Mouse (Mus musculus) spleen, adult 2 months (tissue): ENCODE results near the gene Mrpl36. TPM values are rescaled to one million over a fixed set of nuclear protein-coding genes. Genes with fewer than 3 reads are reported as not detected.

Source experiments
- DNase-seq, 2 experiments: peaks; one replicate each; pipeline versions ENCODE4 v3.0.0 to v3.0.0-alpha.2; 2012 to 2021; ENCODE audit warnings: low spot score in 2 of 2, low read depth in 1 of 2
- H3K27ac ChIP-seq: fragments of 200-500 bp; 2 replicates; pipeline ENCODE4 v1.5.1; 2012; ENCODE audit warnings: low read length, inconsistent platforms; ENCODE audit not compliant: insufficient read depth
- H3K27me3 ChIP-seq: fragments of 200-500 bp; 2 replicates; pipeline ENCODE4 v1.6.1; 2012; ENCODE audit warnings: mild to moderate bottlenecking, moderate library complexity, low read length, inconsistent platforms; ENCODE audit not compliant: control insufficient read depth, insufficient read depth
- H3K36me3 ChIP-seq: fragments of 200-500 bp; 2 replicates; pipeline ENCODE4 v1.6.1; 2012; ENCODE audit warnings: mild to moderate bottlenecking, low read length, inconsistent platforms; ENCODE audit not compliant: control insufficient read depth, insufficient read depth
- H3K4me1 ChIP-seq: fragments of 200-500 bp; 2 replicates; pipeline ENCODE4 v1.6.1; 2011; ENCODE audit warnings: inconsistent platforms; ENCODE audit not compliant: control insufficient read depth, insufficient read depth, insufficient read length
- H3K4me3 ChIP-seq: fragments of 200-500 bp; 2 replicates; pipeline ENCODE4 v1.5.1; 2011; ENCODE audit warnings: mild to moderate bottlenecking, inconsistent platforms; ENCODE audit not compliant: insufficient read depth, insufficient read length; ENCODE audit errors: extremely low read depth
- CTCF ChIP-seq: fragments of 200-500 bp; IDR thresholded peaks from 2 replicates; pipeline ENCODE4 v1.5.1; 2011; ENCODE audit warnings: mild to moderate bottlenecking, inconsistent platforms; ENCODE audit not compliant: insufficient read depth, insufficient read length, insufficient replicate concordance; ENCODE audit errors: extremely low read depth
- POLR2A ChIP-seq: fragments of 200-500 bp; IDR thresholded peaks from 2 replicates; pipeline ENCODE4 v1.6.1; 2011; ENCODE audit warnings: low read depth, low read length, inconsistent platforms
- WGBS: fragments of 180-500 bp; shearing (Covaris S2); methylation state at CpG from one replicate; pipeline ENCODE4 v1.1.7; 2018; 5-methylcytosine and 5-hydroxymethylcytosine counted together
- polyA plus RNA-seq: library from polyadenylated mRNA; depleted of rRNA; stranded (reverse); fragments of >200 nt; gene quantifications from 2 replicates; pipeline ENCODE4 v1.2.3, GENCODE M21; 2012

Gene Mrpl36
- polyA plus RNA-seq, 1 experiment, result 67.3 TPM

DNA sequence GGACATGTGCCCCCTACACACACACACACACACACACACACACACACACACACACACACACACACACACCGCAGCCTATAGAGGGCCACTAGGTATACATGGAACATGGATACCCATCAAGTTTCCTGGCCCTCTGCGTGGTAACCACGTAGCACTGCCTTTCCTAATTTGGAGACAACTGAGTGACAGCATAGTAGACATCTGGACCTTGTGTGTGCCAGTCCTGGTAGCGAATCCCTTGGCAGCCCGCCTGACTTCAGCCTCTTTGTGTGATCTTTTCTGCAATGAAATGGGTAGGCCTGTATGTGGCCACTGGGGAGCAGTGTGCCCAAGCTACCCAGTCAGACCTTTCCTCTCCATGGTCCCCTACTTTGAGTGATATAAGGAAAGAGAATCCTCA lies 29.0 kb upstream of the Mrpl36 start:
- no peak for TF ChIP-seq POLR2A
- TF ChIP-seq CTCF, result no peak
- no peak overlapping the region for H3K4me3 ChIP-seq
- no peak overlapping the region for H3K27ac ChIP-seq
- 95% methylated on average over 5 of the region's 5 CpGs for WGBS
- H3K27me3 ChIP-seq, result no peaks in the 10 kb centered on the region
- no peaks in the 10 kb centered on the region for H3K36me3 ChIP-seq
- H3K4me1 ChIP-seq, result no peaks in the 10 kb centered on the region
- DNase-seq, result no peak

DNA sequence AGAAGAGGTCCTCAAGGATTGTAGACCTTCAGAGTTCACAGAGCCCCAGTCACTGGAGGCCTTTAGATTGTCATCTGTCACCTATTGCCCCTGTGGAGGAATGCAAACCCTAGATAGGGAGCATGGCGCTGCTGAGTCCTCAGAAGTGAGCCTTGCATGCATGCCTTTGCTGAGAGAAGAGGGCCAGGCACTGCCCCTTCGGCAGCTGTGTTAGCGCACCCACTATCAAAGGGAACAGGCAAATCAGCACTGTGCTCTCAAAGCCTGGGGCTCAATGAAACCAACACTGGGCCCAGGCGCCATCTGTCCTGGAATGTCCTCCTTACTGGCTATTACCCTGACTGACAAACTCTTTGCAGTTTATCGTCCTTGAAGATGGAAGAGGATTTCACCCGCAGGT lies 23.6 kb upstream of the Mrpl36 start:
- DNase-seq, result no peak
- no peaks in the 10 kb centered on the region for H3K36me3 ChIP-seq
- no peak for TF ChIP-seq POLR2A
- TF ChIP-seq CTCF, result no peak
- no peaks in the 10 kb centered on the region for H3K27me3 ChIP-seq
- WGBS, result 78% methylated on average over 6 of the region's 6 CpGs
- H3K4me3 ChIP-seq, result no peak overlapping the region
- no peaks in the 10 kb centered on the region for H3K4me1 ChIP-seq
- H3K27ac ChIP-seq, result no peak overlapping the region

DNA sequence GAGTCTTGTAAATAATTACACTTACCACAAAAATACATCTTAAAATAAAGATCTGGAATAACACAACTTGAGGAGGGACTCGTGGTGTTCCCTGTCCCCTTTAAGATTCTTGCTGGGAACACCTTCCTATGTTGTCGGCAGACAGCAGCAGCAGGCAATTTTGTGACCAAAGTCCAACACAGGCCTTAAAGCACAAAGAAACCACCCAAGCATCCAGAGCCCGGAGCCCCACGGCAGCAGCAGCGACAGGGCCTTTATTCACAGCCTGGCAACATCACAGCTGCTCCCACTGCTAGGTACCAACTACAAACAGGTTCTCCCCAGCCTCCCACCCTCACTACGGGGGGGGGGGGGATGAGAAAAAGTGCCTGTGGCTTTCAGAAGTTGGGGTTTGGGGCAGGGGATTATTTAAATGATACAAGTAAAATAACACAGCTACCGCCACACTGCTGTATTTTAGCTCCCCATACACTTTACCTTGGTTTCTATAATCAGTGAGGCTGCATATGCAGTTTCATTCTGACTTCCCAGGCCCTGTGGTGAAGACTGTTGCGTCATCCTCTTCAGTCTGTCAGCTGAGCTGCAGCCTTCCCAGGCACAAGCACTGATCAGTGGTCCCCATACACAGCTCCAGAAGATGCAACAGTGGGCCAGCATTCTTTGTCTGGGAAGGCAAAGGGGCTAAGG lies 22.8 kb upstream of the Mrpl36 start:
- TF ChIP-seq CTCF (no peak), POLR2A (no peak)
- Histone ChIP-seq H3K27ac (no peak overlapping the region), H3K4me3 (no peak overlapping the region), H3K36me3 (no peaks in the 10 kb centered on the region), H3K4me1 (no peaks in the 10 kb centered on the region), H3K27me3 (no peaks in the 10 kb centered on the region)
- 70% methylated on average over 8 of the region's 8 CpGs for WGBS
- DNase-seq, result no peak

DNA sequence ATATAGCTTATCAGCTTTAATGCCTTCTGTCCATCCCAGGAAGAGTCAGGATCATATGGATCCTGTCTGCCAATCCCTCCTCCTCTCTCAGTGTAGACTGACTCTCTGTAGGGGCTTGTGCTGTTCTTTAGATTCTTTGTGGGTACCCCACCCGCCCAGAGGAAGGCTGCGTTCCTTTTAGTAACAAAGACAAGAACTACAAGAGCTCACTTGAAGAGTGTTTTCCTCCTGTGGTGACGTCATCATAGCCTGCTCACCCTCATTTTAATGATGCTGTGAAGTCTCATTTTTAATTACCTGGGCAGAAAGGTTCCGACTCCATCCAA lies 22.3 kb upstream of the Mrpl36 start:
- Histone ChIP-seq H3K4me3 (no peak overlapping the region), H3K4me1 (no peaks in the 10 kb centered on the region), H3K27me3 (no peaks in the 10 kb centered on the region), H3K27ac (no peak overlapping the region), H3K36me3 (no peaks in the 10 kb centered on the region)
- TF ChIP-seq POLR2A, result no peak
- no peak for TF ChIP-seq CTCF
- 65% methylated on average over 4 of the region's 4 CpGs for WGBS
- DNase-seq, result no peak

DNA sequence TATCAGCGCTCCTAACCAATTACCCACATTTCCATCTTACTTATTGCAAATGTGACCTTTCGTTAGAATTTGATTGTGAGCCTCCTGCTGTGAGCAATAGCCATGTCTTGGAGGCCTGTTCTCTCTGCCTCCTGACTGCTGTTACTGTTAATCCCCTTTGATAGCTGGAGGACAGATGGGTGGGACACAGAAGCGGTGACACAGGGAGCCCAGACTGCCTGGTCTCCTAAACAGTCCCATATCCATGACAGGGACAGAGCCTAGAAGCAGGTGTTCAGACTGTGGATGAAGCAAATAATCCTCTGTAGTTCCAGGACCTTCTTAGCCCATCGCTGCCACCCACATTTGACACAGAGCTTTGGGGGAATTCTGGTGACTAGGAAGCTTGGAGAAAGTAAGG lies 21.9 kb upstream of the Mrpl36 start:
- 88% methylated on average over 4 of the region's 4 CpGs for WGBS

DNA sequence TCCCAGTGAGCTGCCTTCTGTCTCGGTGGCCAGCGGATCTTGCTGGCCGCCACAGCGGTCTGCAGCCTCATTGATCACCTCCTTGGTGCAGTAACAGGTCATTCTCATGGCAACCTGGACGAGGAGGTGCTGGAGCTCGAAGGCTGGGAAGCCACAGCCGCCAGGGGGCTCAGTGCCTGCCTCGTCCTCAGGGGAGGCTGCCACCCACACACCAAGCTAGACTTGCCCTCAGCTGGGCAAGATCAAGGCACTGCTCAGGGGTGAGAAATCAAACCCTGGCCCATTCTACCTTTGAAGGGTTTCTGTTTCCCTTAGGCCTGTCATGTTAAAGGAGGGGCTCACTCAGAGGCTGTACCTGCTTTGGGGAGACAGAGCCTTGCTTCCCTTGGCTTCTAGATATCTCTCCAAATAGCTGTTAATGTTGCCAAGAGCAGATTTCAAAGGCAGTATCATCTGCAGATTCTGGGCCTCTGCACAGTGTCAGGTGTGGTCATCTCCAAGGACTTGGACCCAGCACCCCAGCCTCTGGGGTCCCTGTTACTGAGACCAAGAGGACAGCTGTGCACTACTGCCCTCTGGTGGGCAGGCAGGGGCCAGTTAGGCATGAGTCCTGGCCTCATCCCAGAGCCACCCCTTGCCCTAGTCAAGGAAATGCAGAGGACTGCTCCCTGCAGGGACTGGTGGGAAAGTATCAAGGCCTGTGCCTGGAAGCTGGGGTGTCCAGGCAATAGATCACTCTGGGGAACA lies 18.0 kb upstream of the Mrpl36 start:
- TF ChIP-seq CTCF (peak; percentile 70; the same call in 1 of the 2 replicates), POLR2A (no peak)
- Histone ChIP-seq H3K36me3 (no peaks in the 10 kb centered on the region), H3K27ac (no peak overlapping the region), H3K4me1 (no peaks in the 10 kb centered on the region), H3K4me3 (no peak overlapping the region), H3K27me3 (no peaks in the 10 kb centered on the region)
- peak in 1 of 2 experiments; percentile 26 for DNase-seq
- WGBS, result 31% methylated on average over 8 of the region's 8 CpGs

More for the DNA sequence above, 21.9 kb upstream of the Mrpl36 start:
- H3K36me3 ChIP-seq, result no peaks in the 10 kb centered on the region
- H3K4me1 ChIP-seq, result no peaks in the 10 kb centered on the region
- H3K27ac ChIP-seq, result no peak overlapping the region
- H3K27me3 ChIP-seq, result no peaks in the 10 kb centered on the region
- no peak overlapping the region for H3K4me3 ChIP-seq
- TF ChIP-seq POLR2A, result no peak
- TF ChIP-seq CTCF, result no peak
- no peak for DNase-seq

DNA sequence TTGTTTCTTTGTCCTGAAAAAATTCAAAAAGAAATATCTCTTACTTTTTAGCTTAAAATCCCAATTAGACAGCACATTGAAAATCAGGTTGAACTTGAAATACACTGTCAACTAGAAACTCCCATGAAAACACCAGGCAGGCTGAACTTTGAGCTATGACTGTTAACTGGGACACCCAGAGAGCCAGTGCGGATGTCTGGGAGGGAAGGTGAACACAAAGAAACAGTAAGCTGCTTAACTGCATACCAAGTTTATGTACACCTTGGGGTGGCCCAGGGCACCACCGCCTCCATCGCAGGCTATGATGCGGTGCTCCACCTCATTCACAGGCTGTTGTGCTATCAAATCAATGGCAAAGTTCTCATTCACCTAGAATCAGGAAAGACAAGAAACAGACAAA lies 8.3 kb upstream of the Mrpl36 start:
- H3K36me3 ChIP-seq, result peaks cover 16% of the 10 kb centered on the region
- H3K4me1 ChIP-seq, result no peaks in the 10 kb centered on the region
- no peak for DNase-seq
- TF ChIP-seq CTCF, result no peak
- no peak for TF ChIP-seq POLR2A
- H3K27ac ChIP-seq, result no peak overlapping the region
- H3K4me3 ChIP-seq, result no peak overlapping the region
- 97% methylated on average over 4 of the region's 4 CpGs for WGBS
- H3K27me3 ChIP-seq, result no peaks in the 10 kb centered on the region
